Mouse (Mus musculus) forebrain, postnatal 0 days (tissue): Measurements from ENCODE around the gene Syngr1. TPM values are rescaled to one million over a fixed set of nuclear protein-coding genes. Genes with fewer than 3 reads are reported as not detected.

ENCODE experiments used
- ATAC-seq: fragments of 200-750 bp; cut with Nextera tagmentation; 2 replicates; pipeline ENCODE4 v1.8.0; 2017; ENCODE audit warnings: mild to moderate bottlenecking, moderate library complexity
- DNase-seq: peaks from one replicate; pipeline ENCODE4 v3.0.0-alpha.2; 2015
- H3K27ac ChIP-seq: fragments of 300-500 bp; sonication (generic); 2 replicates; pipeline ENCODE4 v1.5.1; 2014; ENCODE audit warnings: low read depth, mild to moderate bottlenecking, antibody characterized with exemption, low read length, moderate library complexity, mixed read lengths
- H3K27me3 ChIP-seq: fragments of 300-500 bp; sonication (generic); 2 replicates; pipeline ENCODE4 v1.6.1; 2014; ENCODE audit warnings: mild to moderate bottlenecking, low read length, mixed read lengths; ENCODE audit not compliant: insufficient read depth
- H3K36me3 ChIP-seq: fragments of 300-500 bp; sonication (generic); 2 replicates; pipeline ENCODE4 v1.6.1; 2014; ENCODE audit warnings: mild to moderate bottlenecking, moderate library complexity; ENCODE audit not compliant: insufficient read depth
- H3K4me1 ChIP-seq: fragments of 300-500 bp; sonication (generic); 2 replicates; pipeline ENCODE4 v1.6.1; 2014; ENCODE audit warnings: antibody characterized with exemption; ENCODE audit not compliant: insufficient read depth
- H3K4me2 ChIP-seq: fragments of 300-500 bp; sonication (generic); 2 replicates; pipeline ENCODE4 v1.6.1; 2014; ENCODE audit warnings: low read depth, mild to moderate bottlenecking, moderate library complexity
- H3K4me3 ChIP-seq: fragments of 300-500 bp; sonication (generic); 2 replicates; pipeline ENCODE4 v1.5.1; 2014; ENCODE audit warnings: low read depth, low read length, mixed read lengths
- H3K9ac ChIP-seq: fragments of 300-500 bp; sonication (generic); 2 replicates; pipeline ENCODE4 v1.6.1; 2014; ENCODE audit warnings: mild to moderate bottlenecking
- H3K9me3 ChIP-seq: fragments of 300-500 bp; sonication (generic); 2 replicates; pipeline ENCODE4 v1.6.1; 2016; ENCODE audit warnings: low read length
- CTCF ChIP-seq: sonication (generic); IDR thresholded peaks from 2 replicates; pipeline ENCODE4 v1.5.1; 2016; ENCODE audit warnings: antibody characterized with exemption, control low read depth, low read depth
- WGBS: fragments of 180-500 bp; shearing (Covaris S2); extraction: QIAGEN DNeasy Blood & Tissue Kit; methylation state at CpG from one replicate; pipeline ENCODE4 v1.1.7; 2014; 5-methylcytosine and 5-hydroxymethylcytosine counted together
- polyA plus RNA-seq: library from polyadenylated mRNA; unstranded; fragments of >200 nt; fragmentation: Nextera tagmentation; extraction: Ambion mirVana; gene quantifications from 2 replicates; pipeline ENCODE4 v1.2.1, GENCODE M21; 2015
- total RNA-seq: library from RNA; depleted of rRNA; stranded (reverse); fragments of >200 nt; gene quantifications from 2 replicates; pipeline ENCODE4 v1.2.3, GENCODE M21; 2014

The Syngr1 gene
- total and polyA plus RNA-seq, 2 experiments from 2014 or later = 69.0 to 127 TPM

DNA sequence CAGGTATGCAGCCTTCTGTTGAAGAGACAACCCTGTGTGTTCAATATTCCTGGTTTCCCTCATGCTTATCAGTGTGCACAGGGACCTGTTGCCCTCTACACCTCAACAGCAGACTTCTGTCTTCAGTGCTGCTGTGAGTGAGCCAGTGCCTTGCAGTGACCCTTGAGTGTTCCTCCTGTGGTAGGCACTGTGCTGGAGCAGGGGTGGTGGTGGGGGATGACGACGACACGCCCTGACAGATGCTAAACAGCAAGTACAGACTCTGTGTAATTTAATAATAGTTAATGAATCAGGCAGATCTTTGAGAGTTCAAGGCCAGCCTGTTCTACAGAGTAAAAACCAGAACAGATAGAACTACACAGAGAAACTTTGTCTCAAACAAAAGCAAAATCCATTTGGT is 45.5 kb downstream of the Syngr1 start:
- Histone ChIP-seq H3K9ac (no peak overlapping the region), H3K4me3 (no peak overlapping the region), H3K27me3 (no peaks in the 10 kb centered on the region), H3K27ac (no peak overlapping the region), H3K36me3 (no peaks in the 10 kb centered on the region; the same call in 1 of the 2 replicates), H3K4me1 (peaks cover 9% of the 10 kb centered on the region; the same call in 1 of the 2 replicates), H3K4me2 (no peak overlapping the region), H3K9me3 (no peaks in the 10 kb centered on the region)
- DNase-seq (no peak), ATAC-seq (no peak)
- TF ChIP-seq CTCF = no peak
- WGBS = 95% methylated on average over 3 of the region's 3 CpGs

DNA sequence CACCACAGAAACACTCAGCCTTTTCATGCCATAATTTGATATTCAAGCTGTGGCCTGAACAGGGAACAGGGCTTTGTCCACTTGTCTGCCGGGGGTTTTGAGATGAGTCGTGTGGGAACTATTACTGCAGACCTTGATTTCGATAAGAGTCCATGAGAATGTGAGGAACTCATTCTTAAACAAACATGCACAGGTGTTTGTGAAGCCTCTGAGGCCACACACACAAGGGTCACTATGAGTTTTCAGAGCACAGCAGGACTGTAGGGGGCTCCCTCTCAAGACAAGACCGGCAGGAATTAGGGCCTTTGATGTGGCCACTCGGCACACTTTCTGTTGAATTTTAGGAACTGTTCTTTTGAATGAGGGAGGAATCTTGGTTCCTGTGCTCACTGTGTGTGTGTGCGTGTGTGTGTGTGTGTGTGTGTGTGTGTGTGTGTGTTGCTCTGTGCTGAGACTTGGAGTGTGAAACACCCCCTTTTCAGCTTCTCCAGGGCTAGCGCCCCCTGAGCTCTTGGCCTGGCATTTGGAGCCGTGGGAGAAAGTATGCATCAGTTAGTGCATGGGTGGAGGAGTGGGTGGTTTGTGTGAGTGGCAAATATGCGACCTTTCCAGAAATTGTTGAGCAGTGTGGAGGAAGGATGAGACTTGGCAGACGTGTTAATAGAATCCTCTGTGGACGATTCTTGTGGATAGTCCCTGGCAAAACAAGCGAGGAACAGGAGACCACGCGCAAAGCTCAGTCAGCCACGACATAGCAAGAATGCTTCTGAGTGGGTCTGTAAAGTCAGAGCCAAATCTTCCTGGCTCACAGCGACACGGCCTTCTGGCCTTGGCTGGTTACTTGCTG is 47.0 kb downstream of the Syngr1 start:
- no peak; the same call in 1 of the 2 replicates for TF ChIP-seq CTCF
- no peaks in the 10 kb centered on the region for H3K9me3 ChIP-seq
- no peak overlapping the region for H3K4me3 ChIP-seq
- H3K4me2 ChIP-seq = no peak overlapping the region
- peaks cover 9% of the 10 kb centered on the region; the same call in 1 of the 2 replicates for H3K4me1 ChIP-seq
- no peak for DNase-seq
- H3K9ac ChIP-seq = no peak overlapping the region
- no peaks in the 10 kb centered on the region; the same call in 1 of the 2 replicates for H3K36me3 ChIP-seq
- H3K27me3 ChIP-seq = no peaks in the 10 kb centered on the region
- no peak overlapping the region for H3K27ac ChIP-seq
- no peak for ATAC-seq
- WGBS = 64% methylated on average over 17 of the region's 17 CpGs

DNA sequence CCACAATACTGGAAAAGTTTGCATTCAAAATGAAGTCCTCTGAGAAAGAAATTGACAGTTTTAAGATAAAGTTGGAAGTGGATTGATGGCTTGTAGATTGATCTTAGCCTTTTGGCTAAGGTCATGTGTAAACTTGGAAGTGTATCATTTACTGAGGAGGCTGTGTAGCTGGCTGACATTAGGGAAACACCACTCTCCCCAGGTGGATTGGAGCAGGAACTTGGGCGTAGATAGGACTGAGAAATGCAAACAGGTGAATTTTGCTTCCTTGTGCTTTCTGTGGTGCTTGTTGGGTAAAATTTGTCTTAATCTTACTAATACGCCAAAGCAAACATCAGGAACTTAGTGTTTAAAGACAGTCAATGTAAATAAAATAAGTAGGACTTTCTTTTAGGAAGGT is 49.2 kb downstream of the Syngr1 start:
- ATAC-seq (no peak), DNase-seq (no peak)
- Histone ChIP-seq H3K27ac (no peak overlapping the region), H3K4me2 (no peak overlapping the region), H3K27me3 (no peaks in the 10 kb centered on the region), H3K4me1 (no peaks in the 10 kb centered on the region), H3K36me3 (no peaks in the 10 kb centered on the region; the same call in none of the 2 replicates), H3K9me3 (no peaks in the 10 kb centered on the region), H3K4me3 (no peak overlapping the region), H3K9ac (no peak overlapping the region)
- no peak for TF ChIP-seq CTCF
- 98% methylated on average over 2 of the region's 2 CpGs for WGBS

DNA sequence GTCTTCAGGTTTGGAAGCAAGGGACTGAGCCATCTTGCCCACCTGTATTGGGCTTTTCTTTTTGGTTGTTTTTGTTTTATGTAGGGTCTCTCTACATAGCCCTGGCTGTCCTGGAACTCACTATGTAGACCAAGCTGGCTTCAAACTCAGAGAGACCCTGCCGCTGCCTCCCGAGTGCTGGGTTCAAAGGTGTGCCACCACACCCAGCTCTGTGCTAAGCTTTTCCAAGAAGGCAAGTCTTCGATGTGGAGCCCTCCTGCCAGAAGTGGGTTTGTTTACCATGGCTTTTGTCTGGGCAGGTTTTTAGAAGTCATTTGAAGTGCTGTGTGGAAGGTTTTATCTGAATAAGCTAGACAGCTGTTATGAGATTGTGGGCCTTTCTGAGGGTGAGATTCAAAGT is 49.7 kb downstream of the Syngr1 start:
- H3K9ac ChIP-seq = no peak overlapping the region
- no peaks in the 10 kb centered on the region for H3K4me1 ChIP-seq
- TF ChIP-seq CTCF = no peak
- WGBS = 97% methylated on average over 3 of the region's 3 CpGs
- no peaks in the 10 kb centered on the region for H3K27me3 ChIP-seq
- H3K4me3 ChIP-seq = no peak overlapping the region
- no peaks in the 10 kb centered on the region; the same call in none of the 2 replicates for H3K36me3 ChIP-seq
- H3K9me3 ChIP-seq = no peaks in the 10 kb centered on the region
- DNase-seq (no peak), ATAC-seq (no peak)
- H3K27ac ChIP-seq = no peak overlapping the region
- H3K4me2 ChIP-seq = no peak overlapping the region

DNA sequence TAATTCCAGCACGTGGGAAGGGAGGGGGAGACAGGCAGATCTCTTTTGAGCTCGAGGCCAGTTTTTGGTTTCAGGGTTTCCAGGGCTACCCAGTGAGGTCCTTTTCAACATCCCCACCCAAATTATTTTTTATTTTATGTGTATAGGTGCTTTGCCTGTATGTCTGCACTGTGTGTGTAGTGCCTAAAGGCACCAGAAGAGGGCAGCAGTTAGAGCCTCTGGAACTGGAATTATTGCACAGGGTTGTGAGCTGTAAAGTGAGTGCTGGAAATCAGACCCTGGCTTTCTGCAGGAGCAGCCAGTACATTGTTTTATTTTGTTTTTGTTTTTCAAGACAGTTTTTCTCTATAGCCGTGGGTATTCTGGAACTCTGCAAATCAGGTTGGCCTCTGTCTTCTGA is 51.0 kb downstream of the Syngr1 start:
- Histone ChIP-seq H3K4me3 (no peak overlapping the region), H3K9me3 (no peaks in the 10 kb centered on the region), H3K27me3 (no peaks in the 10 kb centered on the region), H3K9ac (no peak overlapping the region), H3K4me1 (no peaks in the 10 kb centered on the region), H3K36me3 (no peaks in the 10 kb centered on the region; the same call in 1 of the 2 replicates), H3K27ac (no peak overlapping the region), H3K4me2 (no peak overlapping the region)
- DNase-seq = no peak
- 98% methylated on average over 3 of the region's 3 CpGs for WGBS
- peak; percentile 43 for TF ChIP-seq CTCF
- no peak for ATAC-seq

DNA sequence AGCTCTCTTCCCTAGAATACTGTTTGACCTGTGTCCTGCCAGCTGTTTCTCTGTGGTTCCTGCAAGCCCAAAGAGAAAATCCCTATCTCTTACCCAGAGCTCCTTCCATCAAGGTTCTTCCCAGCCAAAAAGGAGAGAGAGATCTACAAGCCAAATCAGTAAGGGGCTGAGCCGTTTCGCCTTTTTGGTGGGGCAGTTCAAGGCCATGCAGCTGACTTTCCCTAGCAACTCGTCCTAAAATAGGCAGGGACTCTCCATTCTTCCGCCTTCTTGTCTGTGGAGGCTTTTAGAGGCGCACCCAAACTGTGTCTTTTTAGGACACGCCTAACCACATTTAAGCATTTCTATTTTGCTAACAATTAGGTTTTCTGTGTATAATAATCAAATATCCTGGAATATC is 52.6 kb downstream of the Syngr1 start:
- Histone ChIP-seq H3K27ac (no peak overlapping the region), H3K4me2 (no peak overlapping the region), H3K4me1 (no peaks in the 10 kb centered on the region), H3K9me3 (no peaks in the 10 kb centered on the region), H3K9ac (no peak overlapping the region), H3K27me3 (no peaks in the 10 kb centered on the region), H3K4me3 (no peak overlapping the region), H3K36me3 (no peaks in the 10 kb centered on the region; the same call in 1 of the 2 replicates)
- no peak for TF ChIP-seq CTCF
- 95% methylated on average over 6 of the region's 6 CpGs for WGBS
- DNase-seq (no peak), ATAC-seq (no peak)

DNA sequence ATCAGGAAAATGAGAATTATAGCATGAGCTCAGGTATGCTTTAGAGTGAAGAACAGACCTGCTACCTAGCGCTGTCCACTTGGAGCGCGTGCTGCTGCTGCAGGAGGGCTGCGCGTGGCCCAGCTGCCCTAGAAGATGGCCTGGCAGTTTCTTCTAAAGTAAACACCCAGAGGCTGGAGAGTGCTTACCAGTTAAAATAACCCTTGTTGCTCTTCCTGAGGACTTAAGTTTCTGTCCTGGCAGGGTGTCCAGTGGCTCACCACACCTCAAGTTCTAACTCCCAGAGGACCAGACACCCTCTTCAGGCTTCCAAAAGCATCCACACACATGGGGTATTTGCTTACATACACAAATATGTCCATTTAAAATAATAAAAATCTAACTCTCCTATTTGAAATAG is 54.3 kb downstream of the Syngr1 start:
- WGBS = 90% methylated on average over 5 of the region's 5 CpGs
- Histone ChIP-seq H3K4me2 (no peak overlapping the region), H3K4me3 (no peak overlapping the region), H3K9me3 (no peaks in the 10 kb centered on the region), H3K4me1 (no peaks in the 10 kb centered on the region), H3K9ac (no peak overlapping the region), H3K27ac (no peak overlapping the region), H3K36me3 (peaks cover 14% of the 10 kb centered on the region), H3K27me3 (no peaks in the 10 kb centered on the region)
- no peak for ATAC-seq
- no peak for DNase-seq
- no peak for TF ChIP-seq CTCF
